Mouse (Mus musculus) heart, embryonic 15.5 days (tissue): ENCODE data around the gene Pou5f1. TPM values are rescaled to one million over a fixed set of nuclear protein-coding genes. Genes with fewer than 3 reads are reported as not detected.
A peak's percentile ranks its signal among the peaks of the same experiment; 100 is the strongest.
"Not testable (repeated sequence)": the region's sequence is repeated elsewhere in the genome, so short reads cannot be mapped to it uniquely, and the experiment has no call there.

ENCODE experiments used
- ATAC-seq: fragments of 200-750 bp; cut with Nextera tagmentation; replicated peaks from 2 replicates; pipeline ENCODE4 v1.8.0; 2017; ENCODE audit warnings: low read depth, moderate TSS enrichment; ENCODE audit not compliant: insufficient number of reproducible peaks, insufficient read depth, low FRiP score
- H3K27ac ChIP-seq: fragments of 300-500 bp; sonication (generic); 2 replicates; pipeline ENCODE4 v1.5.1; 2015; ENCODE audit warnings: mild to moderate bottlenecking, inconsistent platforms
- H3K27me3 ChIP-seq: fragments of 300-500 bp; sonication (generic); 2 replicates; pipeline ENCODE4 v1.6.1; 2015; ENCODE audit warnings: inconsistent platforms
- H3K36me3 ChIP-seq: fragments of 300-500 bp; sonication (generic); 2 replicates; pipeline ENCODE4 v1.6.1; 2015; ENCODE audit warnings: mild to moderate bottlenecking, inconsistent platforms
- H3K4me1 ChIP-seq: fragments of 300-500 bp; sonication (generic); replicated peaks from 2 replicates; pipeline ENCODE4 v1.6.1; 2015; ENCODE audit warnings: inconsistent platforms
- H3K4me2 ChIP-seq: fragments of 300-500 bp; sonication (generic); 2 replicates; pipeline ENCODE4 v1.6.1; 2015; ENCODE audit warnings: inconsistent platforms, mild to moderate bottlenecking, moderate library complexity
- H3K4me3 ChIP-seq: fragments of 300-500 bp; sonication (generic); 2 replicates; pipeline ENCODE4 v1.5.1; 2015; ENCODE audit warnings: mild to moderate bottlenecking, inconsistent platforms
- H3K9ac ChIP-seq: fragments of 300-500 bp; sonication (generic); 2 replicates; pipeline ENCODE4 v1.6.1; 2015; ENCODE audit warnings: mild to moderate bottlenecking, inconsistent platforms
- H3K9me3 ChIP-seq: fragments of 300-500 bp; sonication (generic); replicated peaks from 2 replicates; pipeline ENCODE4 v1.6.1; 2016; ENCODE audit warnings: inconsistent platforms
- WGBS: fragments of 180-500 bp; shearing (Covaris S2); methylation state at CpG from one replicate; pipeline ENCODE4 v1.1.7; 2015; ENCODE audit warnings: mixed read lengths; 5-methylcytosine and 5-hydroxymethylcytosine counted together
- polyA plus RNA-seq: library from polyadenylated mRNA; unstranded; fragments of >200 nt; fragmentation: Nextera tagmentation; extraction: Ambion mirVana; gene quantifications from 2 replicates; pipeline ENCODE4 v1.2.1, GENCODE M21; 2015

The Pou5f1 gene
- not detected in 2 replicates for polyA plus RNA-seq

DNA sequence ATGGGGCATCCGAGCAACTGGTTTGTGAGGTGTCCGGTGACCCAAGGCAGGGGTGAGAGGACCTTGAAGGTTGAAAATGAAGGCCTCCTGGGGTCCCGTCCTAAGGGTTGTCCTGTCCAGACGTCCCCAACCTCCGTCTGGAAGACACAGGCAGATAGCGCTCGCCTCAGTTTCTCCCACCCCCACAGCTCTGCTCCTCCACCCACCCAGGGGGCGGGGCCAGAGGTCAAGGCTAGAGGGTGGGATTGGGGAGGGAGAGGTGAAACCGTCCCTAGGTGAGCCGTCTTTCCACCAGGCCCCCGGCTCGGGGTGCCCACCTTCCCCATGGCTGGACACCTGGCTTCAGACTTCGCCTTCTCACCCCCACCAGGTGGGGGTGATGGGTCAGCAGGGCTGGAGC is at the start of gene Pou5f1:
Gene Pou5f1 (plus strand): TSS at position 243 of the 400 bp plus-strand sequence.
- 42% methylated on average over 13 of the region's 13 CpGs for WGBS
- H3K4me1 ChIP-seq, result no peaks in the 10 kb centered on the region; the same call in 1 of the 2 replicates

DNA sequence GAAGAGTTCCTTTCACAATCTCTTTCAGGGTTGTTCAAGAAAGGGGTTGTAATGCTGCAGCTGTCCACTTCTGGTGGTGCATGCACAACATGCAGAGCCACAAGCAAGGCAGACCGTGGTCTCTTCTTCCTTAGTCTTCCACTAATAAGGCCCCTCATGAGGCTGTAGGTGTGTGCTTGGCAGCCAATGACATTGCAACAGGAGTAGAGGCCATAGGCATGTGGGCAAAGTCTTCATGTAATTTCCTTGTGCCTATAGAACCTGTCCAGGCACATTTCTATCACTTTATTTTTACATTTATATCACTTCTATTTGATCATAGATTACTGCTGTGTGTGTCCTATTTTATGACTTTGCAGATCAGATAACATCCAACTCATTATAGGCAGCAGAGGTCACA is 47.6 kb upstream of the Pou5f1 start:
- H3K36me3 ChIP-seq, H3K27ac ChIP-seq, H3K9ac ChIP-seq, H3K27me3 ChIP-seq, H3K4me1 ChIP-seq, ATAC-seq, H3K4me2 ChIP-seq, H3K4me3 ChIP-seq, H3K9me3 ChIP-seq: not testable (repeated sequence)
- WGBS, result no CpG with 5 or more reads among the region's 1 CpGs

More for the DNA sequence above, at the start of gene Pou5f1:
- no peaks in the 10 kb centered on the region for H3K36me3 ChIP-seq
- H3K27ac ChIP-seq, result no peak within 1 kb of the TSS
- H3K9ac ChIP-seq, result no peak within 1 kb of the TSS
- no peak within 1 kb of the TSS for H3K4me2 ChIP-seq
- peaks cover 58% of the 10 kb centered on the region for H3K27me3 ChIP-seq
- H3K9me3 ChIP-seq, result no peaks in the 10 kb centered on the region
- ATAC-seq, result 0 out of 2 replicates have a peak, but pooled peaks have one; percentile 17
- H3K4me3 ChIP-seq, result no peak within 1 kb of the TSS

DNA sequence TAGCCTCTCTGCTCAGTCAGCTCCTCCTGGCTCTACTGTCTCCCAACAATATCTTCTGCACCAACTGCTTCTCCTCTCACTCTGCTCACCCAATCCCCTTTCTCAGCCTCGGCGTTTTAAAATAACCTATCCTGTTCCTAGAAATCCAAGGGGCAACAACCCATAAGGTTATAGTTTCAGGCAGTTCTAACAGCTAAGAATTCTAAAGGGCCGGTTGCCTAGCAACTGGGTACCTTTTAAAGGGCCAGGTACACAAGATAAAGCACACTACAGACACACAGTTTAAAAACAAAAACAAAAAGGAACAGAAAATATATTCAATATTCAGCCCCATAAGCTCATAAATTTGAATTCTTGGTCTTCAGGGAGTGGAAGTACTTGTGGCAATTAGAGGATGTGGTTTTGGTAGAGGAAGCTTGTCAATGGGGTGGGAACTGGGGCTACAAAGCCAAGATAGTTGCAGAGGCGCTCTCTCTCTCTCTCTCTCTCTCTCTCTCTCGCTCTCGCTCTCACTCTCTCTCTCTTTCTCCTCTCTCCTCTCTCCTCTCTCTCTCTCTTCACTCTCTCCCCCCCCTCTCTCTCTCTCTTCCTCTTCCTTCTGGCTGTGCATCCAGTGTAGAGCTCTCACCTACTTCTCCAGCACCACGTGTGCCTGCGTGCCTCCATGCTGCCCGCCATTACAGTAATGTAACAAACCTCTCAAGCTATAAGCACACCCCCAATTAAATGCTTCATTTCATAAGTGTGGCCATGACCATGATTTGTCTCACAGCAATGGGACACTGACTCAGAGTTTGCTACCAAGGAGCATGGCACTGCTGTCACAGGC is 45.1 kb upstream of the Pou5f1 start:
- 70% methylated on average over 3 of the region's 9 CpGs for WGBS
- not testable (repeated sequence) for H3K4me2 ChIP-seq, H3K9me3 ChIP-seq, H3K27ac ChIP-seq, H3K27me3 ChIP-seq, H3K4me1 ChIP-seq, H3K36me3 ChIP-seq, H3K9ac ChIP-seq, H3K4me3 ChIP-seq, ATAC-seq

DNA sequence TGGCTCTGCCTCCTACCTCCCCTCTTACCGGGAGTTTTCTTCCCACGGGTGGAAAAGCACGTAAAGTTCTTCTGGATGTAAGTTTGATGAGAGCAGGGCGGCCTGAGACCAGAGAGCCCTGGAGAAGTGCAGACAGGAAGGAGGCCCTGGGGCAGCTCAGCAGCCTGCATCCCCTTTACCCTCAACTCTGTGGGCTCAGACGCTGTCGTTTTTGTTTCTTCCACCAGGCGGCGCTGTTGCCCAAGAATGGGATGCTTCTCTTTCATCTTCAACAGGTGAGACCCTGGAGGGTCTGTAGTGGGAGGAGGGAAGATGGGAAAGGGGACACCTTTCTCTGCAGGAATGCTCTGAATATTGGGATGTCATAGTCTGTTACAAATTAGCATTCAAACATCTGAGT is 40.2 kb upstream of the Pou5f1 start:
- 5% methylated on average over 8 of the region's 8 CpGs for WGBS
- H3K9me3 ChIP-seq, ATAC-seq, H3K27ac ChIP-seq, H3K36me3 ChIP-seq, H3K9ac ChIP-seq, H3K4me2 ChIP-seq, H3K4me3 ChIP-seq: not testable (repeated sequence)
- peaks cover 16% of the 10 kb centered on the region for H3K4me1 ChIP-seq
- H3K27me3 ChIP-seq, result peaks cover 28% of the 10 kb centered on the region

- not testable (repeated sequence) for H3K27ac ChIP-seq, H3K9me3 ChIP-seq, H3K9ac ChIP-seq, H3K4me2 ChIP-seq, H3K36me3 ChIP-seq, H3K4me3 ChIP-seq, ATAC-seq
- peaks cover 18% of the 10 kb centered on the region for H3K4me1 ChIP-seq
- H3K27me3 ChIP-seq, result peaks cover 39% of the 10 kb centered on the region
- WGBS, result 36% methylated on average over 3 of the region's 3 CpGs
Measured at GRCm38 (mm10) chr17:35468936-35469335, 36.9 kb upstream of the Pou5f1 start.

DNA sequence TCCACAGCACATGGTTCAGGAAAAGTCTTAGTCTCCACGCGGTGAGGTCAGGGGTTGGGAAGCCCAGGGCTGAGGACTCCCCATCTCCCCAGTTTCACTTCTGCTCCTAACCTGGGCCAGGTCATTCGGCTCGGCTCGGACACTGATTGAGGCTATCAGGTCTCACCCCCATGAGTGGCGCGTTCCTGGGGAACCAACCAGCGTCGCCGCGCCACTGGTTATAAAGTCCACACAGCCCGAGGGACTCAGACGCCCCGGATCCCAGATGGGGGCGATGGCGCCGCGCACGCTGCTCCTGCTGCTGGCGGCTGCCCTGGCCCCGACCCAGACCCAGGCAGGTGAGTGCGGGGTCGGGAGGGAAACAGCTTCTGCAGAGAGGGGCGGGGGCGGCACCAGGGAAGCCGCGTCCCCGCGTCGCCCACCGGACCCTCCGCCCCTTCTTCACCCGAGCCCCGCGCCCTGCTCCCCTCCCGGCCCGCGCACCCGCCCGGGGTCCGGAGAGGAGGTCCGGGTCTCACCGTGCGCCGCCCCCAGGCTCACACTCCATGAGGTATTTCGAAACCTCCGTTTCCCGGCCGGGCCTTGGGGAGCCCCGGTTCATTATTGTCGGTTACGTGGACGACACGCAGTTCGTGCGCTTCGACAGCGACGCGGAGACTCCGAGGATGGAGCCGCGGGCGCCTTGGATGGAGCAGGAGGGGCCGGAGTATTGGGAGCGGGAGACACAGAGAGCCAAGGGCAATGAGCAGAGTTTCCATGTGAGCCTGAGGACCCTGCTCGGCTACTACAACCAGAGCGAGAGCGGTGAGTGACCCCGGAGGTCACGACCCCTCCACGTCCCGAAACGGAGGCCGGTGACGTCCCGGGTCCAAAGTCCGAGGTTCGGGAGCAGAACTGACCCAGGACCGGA is 35.7 kb upstream of the Pou5f1 start, which contains the start of gene H2-Q10:
Gene H2-Q10 (plus strand): TSS at position 248 of the 910 bp plus-strand sequence.
- no peak within 1 kb of the TSS for H3K27ac ChIP-seq
- H3K4me2 ChIP-seq, result peak within 1 kb of the TSS; percentile 94
- WGBS, result 2% methylated on average over 80 of the region's 80 CpGs
- peak within 1 kb of the TSS; percentile 54 for H3K4me3 ChIP-seq
- no peak for ATAC-seq
- 0 out of 2 replicates have a peak within 1 kb of the TSS, but pooled peaks have one; percentile 40 for H3K9ac ChIP-seq
- no peaks in the 10 kb centered on the region for H3K9me3 ChIP-seq
- peaks cover 45% of the 10 kb centered on the region for H3K27me3 ChIP-seq
- H3K4me1 ChIP-seq, result peaks cover 18% of the 10 kb centered on the region
- no peaks in the 10 kb centered on the region for H3K36me3 ChIP-seq

DNA sequence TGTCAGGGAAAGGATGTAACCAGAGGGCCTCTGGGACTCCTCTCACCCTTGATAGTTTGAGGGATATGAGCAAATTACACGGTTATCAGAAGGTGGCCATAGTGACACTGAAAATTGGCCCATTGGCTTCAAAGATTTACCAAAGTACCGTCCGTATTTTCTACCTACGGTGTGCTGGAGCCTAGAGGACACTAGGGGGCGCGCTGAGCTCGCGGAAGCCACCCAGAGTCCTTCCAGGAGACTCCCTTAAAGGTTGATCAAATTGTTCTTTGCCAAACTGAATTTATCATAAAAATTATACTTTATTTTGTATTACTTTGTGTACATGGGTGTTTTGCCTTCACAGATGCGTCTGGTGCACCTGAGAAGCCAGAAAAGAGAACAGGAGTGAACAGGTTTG is 21.8 kb upstream of the Pou5f1 start:
- no peak overlapping the region for H3K4me3 ChIP-seq
- ATAC-seq, result no peak
- no peaks in the 10 kb centered on the region for H3K36me3 ChIP-seq
- WGBS, result 1% methylated on average over 9 of the region's 9 CpGs
- no peak overlapping the region for H3K27ac ChIP-seq
- peaks cover 4% of the 10 kb centered on the region; the same call in 1 of the 2 replicates for H3K4me1 ChIP-seq
- no peak overlapping the region for H3K4me2 ChIP-seq
- no peaks in the 10 kb centered on the region for H3K9me3 ChIP-seq
- H3K27me3 ChIP-seq, result no peaks in the 10 kb centered on the region
- no peak overlapping the region for H3K9ac ChIP-seq

GRCm38 (mm10) chr17:35485702-35486101 is 20.1 kb upstream of the Pou5f1 start:
- Histone ChIP-seq H3K36me3 (no peaks in the 10 kb centered on the region), H3K27me3 (peaks cover 8% of the 10 kb centered on the region; the same call in 1 of the 2 replicates), H3K4me1 (peaks cover 4% of the 10 kb centered on the region; the same call in 1 of the 2 replicates), H3K4me3 (no peak overlapping the region), H3K4me2 (no peak overlapping the region), H3K27ac (peak overlapping the region; percentile 57), H3K9ac (no peak overlapping the region), H3K9me3 (no peaks in the 10 kb centered on the region)
- peak; percentile 72 for ATAC-seq
- 21% methylated on average over 4 of the region's 4 CpGs for WGBS

DNA sequence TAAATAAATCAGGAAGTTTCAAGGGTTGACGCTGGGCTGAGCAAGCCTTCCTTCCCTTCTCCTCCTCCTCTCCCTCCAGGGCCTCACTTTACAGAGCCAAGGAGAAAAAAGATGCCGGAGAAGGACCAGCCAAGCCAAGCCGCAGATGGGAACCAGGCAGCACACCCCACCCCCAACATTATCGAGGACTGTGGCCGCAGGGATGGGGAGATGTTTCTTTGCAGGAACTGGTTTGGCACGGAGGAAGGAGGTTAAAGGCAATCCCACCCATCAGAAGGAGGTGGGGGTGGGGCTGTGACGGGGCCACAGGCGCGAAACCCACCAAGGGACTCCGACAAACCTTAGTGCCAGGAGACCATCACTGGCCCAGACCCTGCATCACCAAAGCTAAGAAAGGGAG is 19.1 kb upstream of the Pou5f1 start:
- H3K9me3 ChIP-seq, result no peaks in the 10 kb centered on the region
- no peak overlapping the region for H3K4me2 ChIP-seq
- H3K36me3 ChIP-seq, result no peaks in the 10 kb centered on the region
- no peak for ATAC-seq
- peaks cover 4% of the 10 kb centered on the region; the same call in 1 of the 2 replicates for H3K4me1 ChIP-seq
- 46% methylated on average over 10 of the region's 10 CpGs for WGBS
- H3K27me3 ChIP-seq, result peaks cover 8% of the 10 kb centered on the region; the same call in 1 of the 2 replicates
- H3K27ac ChIP-seq, result no peak overlapping the region
- H3K4me3 ChIP-seq, result no peak overlapping the region
- no peak overlapping the region for H3K9ac ChIP-seq

GRCm38 (mm10) chr17:35488041-35488440 is 17.8 kb upstream of the Pou5f1 start:
- Histone ChIP-seq H3K27me3 (peaks cover 8% of the 10 kb centered on the region; the same call in 1 of the 2 replicates), H3K9ac (no peak overlapping the region), H3K9me3 (no peaks in the 10 kb centered on the region), H3K27ac (no peak overlapping the region), H3K4me3 (no peak overlapping the region), H3K36me3 (no peaks in the 10 kb centered on the region), H3K4me1 (peaks cover 4% of the 10 kb centered on the region; the same call in 1 of the 2 replicates), H3K4me2 (no peak overlapping the region)
- ATAC-seq, result no peak
- 89% methylated on average over 2 of the region's 2 CpGs for WGBS

DNA sequence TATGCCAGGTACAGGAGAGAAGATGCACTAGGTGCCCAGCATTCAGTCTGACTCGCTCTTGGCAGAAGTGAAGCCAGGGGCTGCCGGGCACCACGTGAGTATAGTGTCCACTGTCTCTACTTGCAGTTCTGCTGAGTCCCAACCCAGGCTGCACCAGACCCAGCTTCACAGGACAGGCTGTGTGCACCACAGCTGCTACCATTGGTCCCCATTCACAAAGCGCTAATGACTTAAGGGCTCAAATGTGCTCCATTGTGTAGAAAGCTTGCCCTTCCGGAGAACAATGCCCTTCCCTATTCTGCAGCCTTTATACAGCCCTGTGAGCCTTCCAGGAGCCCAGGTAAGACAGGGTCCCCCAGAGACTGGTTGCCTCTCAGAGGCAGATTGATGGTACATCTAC is 15.5 kb upstream of the Pou5f1 start:
- Histone ChIP-seq H3K27me3 (peaks cover 8% of the 10 kb centered on the region; the same call in 1 of the 2 replicates), H3K9me3 (no peaks in the 10 kb centered on the region), H3K4me1 (peaks cover 4% of the 10 kb centered on the region; the same call in 1 of the 2 replicates), H3K27ac (no peak overlapping the region), H3K4me2 (no peak overlapping the region), H3K9ac (no peak overlapping the region), H3K4me3 (no peak overlapping the region), H3K36me3 (no peaks in the 10 kb centered on the region)
- WGBS, result 75% methylated on average over 5 of the region's 5 CpGs
- ATAC-seq, result no peak
